Mouse (Mus musculus) retina, postnatal 1 day (tissue): ENCODE data around the gene Daxx.

Experiments
- DNase-seq: peaks from one replicate; pipeline ENCODE4 v3.0.0-alpha.2; 2012

The Daxx gene

GRCm38 (mm10) chr17:33921361-33921760 lies 12.1 kb downstream of the Daxx start:
- no peak for DNase-seq

- DNase-seq = peak; percentile 53
Observed at GRCm38 (mm10) chr17:33924577-33925283, 15.5 kb downstream of the Daxx start.

- no peak for DNase-seq
Observed at GRCm38 (mm10) chr17:33925406-33926116, 16.3 kb downstream of the Daxx start.

- peak; percentile 39 for DNase-seq
Observed at GRCm38 (mm10) chr17:33926207-33926932, 17.2 kb downstream of the Daxx start.

- DNase-seq = no peak
Observed at GRCm38 (mm10) chr17:33928251-33928947, 19.2 kb downstream of the Daxx start.

- peak; percentile 97 for DNase-seq
Observed at GRCm38 (mm10) chr17:33929371-33930279, 20.4 kb downstream of the Daxx start, which contains the start of gene Rgl2. TSS of gene Rgl2 (plus strand) at chr17:33929543.

- DNase-seq = peak; percentile 43
Observed at GRCm38 (mm10) chr17:33930280-33931158, 21.3 kb downstream of the Daxx start.

- DNase-seq = no peak
Observed at GRCm38 (mm10) chr17:33931159-33931866, 22.1 kb downstream of the Daxx start.

GRCm38 (mm10) chr17:33931947-33932346 lies 22.7 kb downstream of the Daxx start:
- DNase-seq = no peak

- no peak for DNase-seq
Observed at GRCm38 (mm10) chr17:33932448-33932847, 23.2 kb downstream of the Daxx start.

- DNase-seq = no peak
Observed at GRCm38 (mm10) chr17:33932970-33933369, 23.8 kb downstream of the Daxx start.

- no peak for DNase-seq
Observed at GRCm38 (mm10) chr17:33935422-33936055, 26.3 kb downstream of the Daxx start.

GRCm38 (mm10) chr17:33936993-33937392 lies 27.8 kb downstream of the Daxx start:
- no peak for DNase-seq

GRCm38 (mm10) chr17:33938783-33939182 lies 29.6 kb downstream of the Daxx start:
- DNase-seq = no peak

- DNase-seq = peak; percentile 98
Observed at GRCm38 (mm10) chr17:33940206-33940805, 31.1 kb downstream of the Daxx start, which contains the start of the genes Pfdn6 and Wdr46. TSS of gene Pfdn6 (minus strand) at chr17:33940343. TSS of gene Wdr46 (plus strand) at chr17:33940660.

- DNase-seq = no peak
Observed at GRCm38 (mm10) chr17:33940981-33941380, 31.8 kb downstream of the Daxx start.

GRCm38 (mm10) chr17:33941381-33941780 lies 32.2 kb downstream of the Daxx start:
- DNase-seq = no peak

GRCm38 (mm10) chr17:33943454-33943853 lies 34.2 kb downstream of the Daxx start:
- DNase-seq = no peak
